Mouse (Mus musculus) heart, embryonic 16.5 days (tissue): ENCODE measurements around the gene Sacs. TPM values are rescaled to one million over a fixed set of nuclear protein-coding genes. Genes with fewer than 3 reads are reported as not detected.

Experiments used
- ATAC-seq: fragments of 200-750 bp; cut with Nextera tagmentation; replicated peaks from 2 replicates; pipeline ENCODE4 v1.8.0; 2017; ENCODE audit warnings: moderate number of reproducible peaks; ENCODE audit not compliant: insufficient read depth, low FRiP score; ENCODE audit errors: extremely low read depth
- H3K27ac ChIP-seq: fragments of 300-500 bp; sonication (generic); 2 replicates; pipeline ENCODE4 v1.5.1; 2014; ENCODE audit warnings: mild to moderate bottlenecking, low read length, control low read depth, moderate library complexity
- H3K27me3 ChIP-seq: fragments of 300-500 bp; sonication (generic); 2 replicates; pipeline ENCODE4 v1.6.1; 2014; ENCODE audit warnings: low read length, mixed read lengths; ENCODE audit not compliant: control insufficient read depth, insufficient read depth
- H3K36me3 ChIP-seq: fragments of 300-500 bp; sonication (generic); 2 replicates; pipeline ENCODE4 v1.6.1; 2014; ENCODE audit not compliant: control insufficient read depth, insufficient read depth
- H3K4me1 ChIP-seq: fragments of 300-500 bp; sonication (generic); 2 replicates; pipeline ENCODE4 v1.6.1; 2014; ENCODE audit warnings: low read length, mixed read lengths; ENCODE audit not compliant: control insufficient read depth, insufficient read depth
- H3K4me2 ChIP-seq: fragments of 300-500 bp; sonication (generic); 2 replicates; pipeline ENCODE4 v1.6.1; 2014; ENCODE audit warnings: low read depth, mild to moderate bottlenecking, control low read depth, low read length
- H3K4me3 ChIP-seq: fragments of 300-500 bp; sonication (generic); 2 replicates; pipeline ENCODE4 v1.5.1; 2014; ENCODE audit warnings: mild to moderate bottlenecking, control low read depth, low read length
- H3K9ac ChIP-seq: fragments of 300-500 bp; sonication (generic); 2 replicates; pipeline ENCODE4 v1.6.1; 2014; ENCODE audit warnings: low read length, control low read depth
- H3K9me3 ChIP-seq: fragments of 300-500 bp; sonication (generic); replicated peaks from 2 replicates; pipeline ENCODE4 v1.6.1; 2016; ENCODE audit warnings: low read length; ENCODE audit not compliant: control insufficient read depth
- WGBS: fragments of 180-500 bp; shearing (Covaris S2); extraction: QIAGEN DNeasy Blood & Tissue Kit; methylation state at CpG from one replicate; pipeline ENCODE4 v1.1.7; 2014; 5-methylcytosine and 5-hydroxymethylcytosine counted together
- polyA plus RNA-seq: library from polyadenylated mRNA; unstranded; fragments of >200 nt; fragmentation: Nextera tagmentation; extraction: Ambion mirVana; gene quantifications from 2 replicates; pipeline ENCODE4 v1.2.1, GENCODE M21; 2015

The Sacs gene
- polyA plus RNA-seq, 1 experiment from 2014 or later: 3.6 TPM

GRCm38 (mm10) chr14:61171261-61171970, 33.2 kb downstream of the Sacs start:
- peak overlapping the region; percentile 41; the same call in 1 of the 2 replicates for H3K27ac ChIP-seq
- no peak for ATAC-seq
- no peaks in the 10 kb centered on the region for H3K9me3 ChIP-seq
- H3K9ac ChIP-seq: no peak overlapping the region
- no peak overlapping the region for H3K4me2 ChIP-seq
- WGBS: 77% methylated on average over 5 of the region's 5 CpGs
- H3K27me3 ChIP-seq: no peaks in the 10 kb centered on the region
- no peaks in the 10 kb centered on the region for H3K36me3 ChIP-seq
- no peak overlapping the region for H3K4me3 ChIP-seq
- peaks cover 17% of the 10 kb centered on the region for H3K4me1 ChIP-seq

GRCm38 (mm10) chr14:61172548-61173158, 34.4 kb downstream of the Sacs start:
- Histone ChIP-seq H3K9ac (peak overlapping the region; percentile 77), H3K9me3 (no peaks in the 10 kb centered on the region), H3K36me3 (no peaks in the 10 kb centered on the region), H3K4me1 (peaks cover 17% of the 10 kb centered on the region), H3K4me3 (peak overlapping the region; percentile 66), H3K27ac (peak overlapping the region; percentile 96), H3K4me2 (peak overlapping the region; percentile 59), H3K27me3 (no peaks in the 10 kb centered on the region)
- under 1% methylated on average over 52 of the region's 52 CpGs for WGBS
- ATAC-seq: peak; percentile 98

GRCm38 (mm10) chr14:61173229-61173628, 35.0 kb downstream of the Sacs start:
- no peaks in the 10 kb centered on the region for H3K36me3 ChIP-seq
- H3K9ac ChIP-seq: peak overlapping the region; percentile 77
- peaks cover 17% of the 10 kb centered on the region for H3K4me1 ChIP-seq
- no peaks in the 10 kb centered on the region for H3K9me3 ChIP-seq
- peak overlapping the region; percentile 96 for H3K27ac ChIP-seq
- peak overlapping the region; percentile 66 for H3K4me3 ChIP-seq
- H3K4me2 ChIP-seq: peak overlapping the region; percentile 59
- no peaks in the 10 kb centered on the region for H3K27me3 ChIP-seq
- peak; percentile 28; the same call in 1 of the 2 replicates for ATAC-seq
- under 1% methylated on average over 37 of the region's 37 CpGs for WGBS

DNA sequence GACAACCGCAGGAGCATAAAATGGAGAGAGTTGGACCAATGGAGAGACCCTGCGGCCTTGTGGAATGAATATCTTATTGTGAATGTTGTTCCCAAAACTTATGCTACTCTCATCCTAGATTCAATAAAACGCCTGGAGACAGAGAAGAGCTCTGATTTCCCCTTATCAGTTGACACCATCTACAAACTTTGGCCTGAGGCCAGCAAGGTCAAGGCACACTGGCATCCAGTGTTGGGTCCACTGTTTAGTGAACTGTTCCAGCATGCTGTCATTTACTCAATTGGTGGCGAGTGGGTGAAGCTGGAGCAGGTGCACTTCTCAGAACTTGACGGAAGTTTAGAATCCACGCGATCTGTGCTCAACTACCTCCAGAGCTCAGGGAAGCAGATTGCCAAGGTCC, 53.6 kb downstream of the Sacs start:
- Histone ChIP-seq H3K4me2 (no peak overlapping the region), H3K36me3 (peaks cover 18% of the 10 kb centered on the region), H3K27ac (no peak overlapping the region), H3K27me3 (no peaks in the 10 kb centered on the region), H3K4me3 (no peak overlapping the region), H3K9ac (no peak overlapping the region), H3K4me1 (no peaks in the 10 kb centered on the region), H3K9me3 (no peaks in the 10 kb centered on the region)
- no peak for ATAC-seq
- 75% methylated on average over 7 of the region's 7 CpGs for WGBS

- ATAC-seq: no peak
These were observed 54.1 kb downstream of the Sacs start for GRCm38 (mm10) chr14:61192326-61192725.

DNA sequence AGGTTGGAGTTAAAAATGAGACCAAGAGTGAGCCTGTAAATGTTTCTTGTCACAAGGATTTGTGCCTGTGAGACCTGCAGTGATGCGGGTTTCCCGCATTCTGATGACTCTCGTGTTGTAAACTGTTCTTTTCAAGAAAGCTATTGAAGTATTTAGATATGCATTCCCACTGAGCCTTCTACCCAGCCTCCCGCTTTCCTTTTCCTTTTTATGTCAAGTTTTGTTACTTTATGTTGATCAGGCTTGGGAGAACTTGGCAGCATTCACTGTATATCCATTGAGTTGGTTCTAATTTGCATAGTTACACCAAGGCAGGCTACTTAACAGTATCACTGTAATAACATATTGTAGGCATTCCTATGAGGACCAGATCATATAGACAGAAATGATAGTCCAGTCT, 56.2 kb downstream of the Sacs start:
- no peak overlapping the region for H3K27ac ChIP-seq
- H3K4me2 ChIP-seq: no peak overlapping the region

More at GRCm38 (mm10) chr14:61192326-61192725, 54.1 kb downstream of the Sacs start:
- Histone ChIP-seq H3K36me3 (peaks cover 19% of the 10 kb centered on the region), H3K9ac (no peak overlapping the region), H3K27ac (no peak overlapping the region), H3K4me3 (no peak overlapping the region), H3K4me2 (no peak overlapping the region), H3K9me3 (no peaks in the 10 kb centered on the region), H3K4me1 (no peaks in the 10 kb centered on the region), H3K27me3 (no peaks in the 10 kb centered on the region)
- 78% methylated on average over 10 of the region's 10 CpGs for WGBS

GRCm38 (mm10) chr14:61210111-61210510, 71.9 kb downstream of the Sacs start:
- peaks cover 68% of the 10 kb centered on the region for H3K36me3 ChIP-seq
- H3K4me1 ChIP-seq: no peaks in the 10 kb centered on the region
- 73% methylated on average over 5 of the region's 5 CpGs for WGBS
- no peak overlapping the region for H3K4me2 ChIP-seq
- no peaks in the 10 kb centered on the region for H3K9me3 ChIP-seq
- no peak overlapping the region for H3K9ac ChIP-seq
- no peak overlapping the region for H3K4me3 ChIP-seq
- no peak for ATAC-seq
- H3K27me3 ChIP-seq: no peaks in the 10 kb centered on the region
- H3K27ac ChIP-seq: no peak overlapping the region

More for the DNA sequence above, 56.2 kb downstream of the Sacs start:
- no peaks in the 10 kb centered on the region for H3K9me3 ChIP-seq
- WGBS: 94% methylated on average over 4 of the region's 4 CpGs
- H3K9ac ChIP-seq: no peak overlapping the region
- no peak for ATAC-seq
- no peak overlapping the region for H3K4me3 ChIP-seq
- peaks cover 23% of the 10 kb centered on the region for H3K36me3 ChIP-seq
- H3K27me3 ChIP-seq: no peaks in the 10 kb centered on the region
- H3K4me1 ChIP-seq: no peaks in the 10 kb centered on the region

DNA sequence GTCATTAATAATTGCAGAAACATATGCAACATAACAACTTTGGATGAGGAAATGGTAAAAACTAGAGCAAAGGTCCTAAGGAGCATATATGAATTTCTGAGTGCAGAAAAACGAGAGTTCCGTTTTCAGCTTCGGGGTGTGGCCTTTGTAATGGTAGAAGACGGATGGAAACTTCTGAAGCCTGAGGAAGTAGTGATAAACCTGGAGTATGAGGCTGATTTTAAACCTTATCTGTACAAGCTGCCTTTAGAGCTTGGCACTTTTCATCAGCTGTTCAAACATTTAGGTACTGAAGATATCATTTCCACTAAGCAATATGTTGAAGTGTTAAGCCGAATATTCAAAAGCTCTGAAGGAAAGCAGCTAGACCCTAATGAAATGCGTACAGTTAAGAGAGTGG, 73.5 kb downstream of the Sacs start:
- Histone ChIP-seq H3K27me3 (no peaks in the 10 kb centered on the region), H3K4me2 (no peak overlapping the region), H3K9me3 (no peaks in the 10 kb centered on the region), H3K4me1 (no peaks in the 10 kb centered on the region), H3K4me3 (no peak overlapping the region), H3K36me3 (peaks cover 52% of the 10 kb centered on the region), H3K27ac (no peak overlapping the region), H3K9ac (no peak overlapping the region)
- ATAC-seq: no peak
- 76% methylated on average over 6 of the region's 6 CpGs for WGBS

GRCm38 (mm10) chr14:61221166-61221565, 82.9 kb downstream of the Sacs start:
- Histone ChIP-seq H3K27ac (no peak overlapping the region), H3K4me1 (peaks cover 2% of the 10 kb centered on the region; the same call in 1 of the 2 replicates), H3K27me3 (no peaks in the 10 kb centered on the region), H3K36me3 (0 out of 2 replicates have a peak, but pooled peaks cover 2% of the 10 kb centered on the region), H3K9ac (no peak overlapping the region), H3K4me2 (no peak overlapping the region), H3K9me3 (no peaks in the 10 kb centered on the region), H3K4me3 (no peak overlapping the region)
- ATAC-seq: no peak
- WGBS: 70% methylated on average over 5 of the region's 5 CpGs
